19 mouse cellular contexts compared by ENCODE assay signal in the genomic region with DNA sequence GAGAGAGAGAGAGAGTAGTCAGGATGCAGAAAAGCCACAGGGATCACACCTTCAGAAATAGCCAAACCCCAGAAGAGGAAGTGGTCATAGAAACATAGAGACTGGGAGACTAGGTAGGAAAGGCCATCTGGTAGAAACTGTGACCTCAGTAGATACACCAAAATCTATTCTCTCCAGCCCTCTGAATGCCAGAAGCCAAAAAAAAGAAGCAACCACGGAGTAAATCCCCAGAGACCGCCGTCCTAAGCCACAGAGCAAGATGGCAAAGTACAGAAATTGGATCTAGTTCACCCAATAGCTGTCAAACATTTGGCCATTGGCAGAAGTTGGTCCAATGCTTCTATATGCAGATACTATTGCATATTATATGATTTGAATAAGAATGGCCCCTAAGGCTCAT.
"Had no signal": no experiment of that assay in that cellular context is flagged by ENCODE, and none has a peak within 500 bp of the region (broad histone marks: within the 10 kb centered on the region; RNA-seq: fewer than 3 reads in every experiment).

No protein-coding gene starts in this region.

- H3K9me3 ChIP-seq: lung, embryonic 15.5 days; midbrain, embryonic 15.5 days; neural tube, embryonic 13.5 days; neural tube, embryonic 15.5 days had no signal

- H3K4me1 ChIP-seq: midbrain, embryonic 13.5 days; midbrain, embryonic 15.5 days had no signal

- ATAC-seq: liver, postnatal 0 days; lung, postnatal 0 days had no signal

- H3K36me3 ChIP-seq: lung, embryonic 15.5 days; midbrain, embryonic 13.5 days; midbrain, embryonic 15.5 days; neural tube, embryonic 13.5 days; neural tube, embryonic 15.5 days had no signal

- H3K27ac ChIP-seq: lung, embryonic 15.5 days; macrophage; midbrain, embryonic 13.5 days; midbrain, embryonic 15.5 days; neural tube, embryonic 13.5 days; neural tube, embryonic 15.5 days had no signal

- H3K9ac ChIP-seq: liver, postnatal 0 days; lung, embryonic 15.5 days; midbrain, embryonic 13.5 days; midbrain, embryonic 15.5 days; neural tube, embryonic 13.5 days; neural tube, embryonic 15.5 days had no signal

- H3K4me2 ChIP-seq: lung, embryonic 15.5 days; midbrain, embryonic 11.5 days; midbrain, embryonic 13.5 days; midbrain, embryonic 15.5 days; neural tube, embryonic 13.5 days; neural tube, embryonic 15.5 days had no signal

- H3K4me3 ChIP-seq: lung, embryonic 15.5 days; megakaryocyte, embryonic 14.5 days; midbrain, embryonic 13.5 days; midbrain, embryonic 15.5 days; neural tube, embryonic 13.5 days; neural tube, embryonic 15.5 days had no signal

- DNase-seq: liver, postnatal 0 days; lung, adult 2 months; lung, postnatal 14 days; lung, postnatal 36 days; right cerebral cortex, postnatal 25 days; right cerebral cortex, postnatal 4 days; spleen, adult 18-20 months; thymus, adult 18-20 months; thymus, postnatal 14 days; thymus, postnatal 36 days had no signal

- H3K27me3 ChIP-seq: lung, embryonic 15.5 days; megakaryocyte, embryonic 14.5 days; midbrain, embryonic 13.5 days; midbrain, embryonic 15.5 days; neural tube, embryonic 13.5 days; neural tube, embryonic 15.5 days had no signal
